Mouse (Mus musculus) embryonic facial prominence, embryonic 10.5 days (tissue): ENCODE results near the gene Abcf3. TPM values are rescaled to one million over a fixed set of nuclear protein-coding genes. Genes with fewer than 3 reads are reported as not detected.

Experiments
- DNase-seq: peaks from one replicate; pipeline ENCODE4 v3.0.0-alpha.2; 2017; ENCODE audit warnings: low spot score
- H3K27ac ChIP-seq: fragments of 300-500 bp; sonication (generic); replicated peaks from 2 replicates; pipeline ENCODE4 v1.5.1; 2016; ENCODE audit warnings: mild to moderate bottlenecking
- H3K27me3 ChIP-seq: fragments of 300-500 bp; sonication (generic); replicated peaks from 2 replicates; pipeline ENCODE4 v1.6.1; 2016; ENCODE audit warnings: low read depth, mild to moderate bottlenecking; ENCODE audit not compliant: poor library complexity, severe bottlenecking
- H3K36me3 ChIP-seq: fragments of 300-500 bp; sonication (generic); replicated peaks from 2 replicates; pipeline ENCODE4 v1.6.1; 2016; ENCODE audit warnings: mild to moderate bottlenecking, moderate library complexity
- H3K4me1 ChIP-seq: fragments of 300-500 bp; sonication (generic); 2 replicates; pipeline ENCODE4 v1.6.1; 2016
- H3K4me3 ChIP-seq: fragments of 300-500 bp; sonication (generic); 2 replicates; pipeline ENCODE4 v1.5.1; 2016; ENCODE audit warnings: mild to moderate bottlenecking, moderate library complexity
- H3K9me3 ChIP-seq: fragments of 300-500 bp; sonication (generic); 2 replicates; pipeline ENCODE4 v1.6.1; 2016; ENCODE audit warnings: mild to moderate bottlenecking
- WGBS: fragments of 180-500 bp; shearing (Covaris S2); methylation state at CpG from one replicate; pipeline ENCODE4 v1.1.7; 2016; 5-methylcytosine and 5-hydroxymethylcytosine counted together
- polyA plus RNA-seq: library from polyadenylated mRNA; unstranded; fragments of >200 nt; fragmentation: Nextera tagmentation; extraction: Ambion mirVana; gene quantifications from 2 replicates; pipeline ENCODE4 v1.2.1, GENCODE M21; 2016

The Abcf3 gene
- 57.2 and 59.6 TPM in 2 replicates for polyA plus RNA-seq

- H3K27ac ChIP-seq: peak within 1 kb of the TSS; percentile 78
- peaks cover 65% of the 10 kb centered on the region for H3K36me3 ChIP-seq
- peak within 1 kb of the TSS; percentile 93 for H3K4me3 ChIP-seq
Measured at GRCm38 (mm10) chr16:20548096-20548948, at the start of gene Abcf3. Abcf3 (plus strand) TSS chr16:20548577.

GRCm38 (mm10) chr16:20498677-20499475 is 49.5 kb upstream of the Abcf3 start, which contains the start of gene Eif2b5:
Eif2b5 (plus strand) TSS chr16:20498817.
- Histone ChIP-seq H3K27me3 (peaks cover 12% of the 10 kb centered on the region), H3K27ac (peak within 1 kb of the TSS; percentile 91), H3K9me3 (no peaks in the 10 kb centered on the region), H3K36me3 (peaks cover 39% of the 10 kb centered on the region), H3K4me1 (peaks cover 20% of the 10 kb centered on the region), H3K4me3 (peak within 1 kb of the TSS; percentile 88)
- peak; percentile 91 for DNase-seq
- WGBS: under 1% methylated on average over 49 of the region's 49 CpGs

More at GRCm38 (mm10) chr16:20548096-20548948, at the start of gene Abcf3:
- Histone ChIP-seq H3K9me3 (no peaks in the 10 kb centered on the region), H3K27me3 (no peaks in the 10 kb centered on the region), H3K4me1 (peaks cover 16% of the 10 kb centered on the region)
- peak; percentile 99 for DNase-seq
- WGBS: under 1% methylated on average over 56 of the region's 56 CpGs

GRCm38 (mm10) chr16:20506000-20506399 is 42.4 kb upstream of the Abcf3 start:
- WGBS: 89% methylated on average over 8 of the region's 8 CpGs
- DNase-seq: no peak
- Histone ChIP-seq H3K4me1 (no peaks in the 10 kb centered on the region), H3K27ac (no peak overlapping the region), H3K27me3 (no peaks in the 10 kb centered on the region), H3K36me3 (peaks cover 100% of the 10 kb centered on the region), H3K4me3 (no peak overlapping the region), H3K9me3 (no peaks in the 10 kb centered on the region)

GRCm38 (mm10) chr16:20509349-20509748 is 39.0 kb upstream of the Abcf3 start:
- peak; percentile 51 for DNase-seq
- no peak overlapping the region for H3K27ac ChIP-seq
- 81% methylated on average over 3 of the region's 3 CpGs for WGBS
- H3K4me1 ChIP-seq: no peaks in the 10 kb centered on the region
- no peaks in the 10 kb centered on the region for H3K9me3 ChIP-seq
- H3K27me3 ChIP-seq: no peaks in the 10 kb centered on the region
- peaks cover 74% of the 10 kb centered on the region for H3K36me3 ChIP-seq
- H3K4me3 ChIP-seq: no peak overlapping the region

GRCm38 (mm10) chr16:20511277-20511847 is 37.0 kb upstream of the Abcf3 start:
- 87% methylated on average over 7 of the region's 7 CpGs for WGBS
- peak; percentile 7 for DNase-seq
- Histone ChIP-seq H3K4me3 (no peak overlapping the region), H3K4me1 (peaks cover 2% of the 10 kb centered on the region; the same call in 1 of the 2 replicates), H3K36me3 (peaks cover 54% of the 10 kb centered on the region), H3K27ac (no peak overlapping the region), H3K27me3 (no peaks in the 10 kb centered on the region), H3K9me3 (no peaks in the 10 kb centered on the region)

GRCm38 (mm10) chr16:20516032-20516431 is 32.3 kb upstream of the Abcf3 start:
- H3K27ac ChIP-seq: peak overlapping the region; percentile 96
- H3K9me3 ChIP-seq: no peaks in the 10 kb centered on the region
- no peak for DNase-seq
- peaks cover 22% of the 10 kb centered on the region for H3K4me1 ChIP-seq
- H3K36me3 ChIP-seq: peaks cover 29% of the 10 kb centered on the region
- peak overlapping the region; percentile 98 for H3K4me3 ChIP-seq
- no peaks in the 10 kb centered on the region for H3K27me3 ChIP-seq

GRCm38 (mm10) chr16:20516726-20517201 is 31.6 kb upstream of the Abcf3 start, which contains the start of gene Dvl3:
Dvl3 (plus strand) TSS chr16:20516982.
- Histone ChIP-seq H3K27ac (peak within 1 kb of the TSS; percentile 96), H3K4me1 (peaks cover 22% of the 10 kb centered on the region), H3K36me3 (peaks cover 29% of the 10 kb centered on the region), H3K4me3 (peak within 1 kb of the TSS; percentile 98), H3K27me3 (no peaks in the 10 kb centered on the region), H3K9me3 (no peaks in the 10 kb centered on the region)
- under 1% methylated on average over 55 of the region's 55 CpGs for WGBS
- peak; percentile 95 for DNase-seq

- no peak for DNase-seq
- peaks cover 33% of the 10 kb centered on the region for H3K36me3 ChIP-seq
Measured at GRCm38 (mm10) chr16:20517216-20517615, 31.2 kb upstream of the Abcf3 start.

GRCm38 (mm10) chr16:20517701-20518374 is 30.5 kb upstream of the Abcf3 start:
- Histone ChIP-seq H3K36me3 (peaks cover 38% of the 10 kb centered on the region), H3K4me3 (peak overlapping the region; percentile 98), H3K27me3 (no peaks in the 10 kb centered on the region), H3K4me1 (peaks cover 22% of the 10 kb centered on the region), H3K9me3 (no peaks in the 10 kb centered on the region), H3K27ac (peak overlapping the region; percentile 96)
- peak; percentile 75 for DNase-seq
- 2% methylated on average over 6 of the region's 6 CpGs for WGBS

More at GRCm38 (mm10) chr16:20517216-20517615, 31.2 kb upstream of the Abcf3 start:
- Histone ChIP-seq H3K27ac (peak overlapping the region; percentile 96), H3K4me3 (peak overlapping the region; percentile 98), H3K4me1 (peaks cover 22% of the 10 kb centered on the region), H3K9me3 (no peaks in the 10 kb centered on the region), H3K27me3 (no peaks in the 10 kb centered on the region)
- under 1% methylated on average over 26 of the region's 26 CpGs for WGBS

GRCm38 (mm10) chr16:20523886-20524285 is 24.5 kb upstream of the Abcf3 start:
- peaks cover 2% of the 10 kb centered on the region for H3K4me1 ChIP-seq
- no peaks in the 10 kb centered on the region for H3K27me3 ChIP-seq
- peaks cover 99% of the 10 kb centered on the region for H3K36me3 ChIP-seq
- no peak for DNase-seq
- H3K9me3 ChIP-seq: no peaks in the 10 kb centered on the region
- H3K4me3 ChIP-seq: no peak overlapping the region
- H3K27ac ChIP-seq: no peak overlapping the region
- 85% methylated on average over 10 of the region's 10 CpGs for WGBS

GRCm38 (mm10) chr16:20528779-20529178 is 19.6 kb upstream of the Abcf3 start:
- no peaks in the 10 kb centered on the region for H3K4me1 ChIP-seq
- no peaks in the 10 kb centered on the region for H3K9me3 ChIP-seq
- WGBS: 94% methylated on average over 5 of the region's 5 CpGs
- H3K27me3 ChIP-seq: no peaks in the 10 kb centered on the region
- H3K4me3 ChIP-seq: no peak overlapping the region
- no peak overlapping the region for H3K27ac ChIP-seq
- no peak for DNase-seq
- peaks cover 99% of the 10 kb centered on the region for H3K36me3 ChIP-seq
